Mouse (Mus musculus) natural killer cell, adult 2 months (primary cell): ENCODE data around the gene Kctd14.
A peak's percentile ranks its signal among the peaks of the same experiment; 100 is the strongest.
"Not testable (repeated sequence)": the region's sequence is repeated elsewhere in the genome, so short reads cannot be mapped to it uniquely, and the experiment has no call there.

ENCODE experiments used
- DNase-seq, 2 experiments: peaks; one replicate each; pipeline ENCODE4 v3.0.0; 2022; ENCODE audit warnings: low spot score in 2 of 2

The Kctd14 gene

GRCm38 (mm10) chr7:97451023-97451422, at the start of gene Kctd14:
Gene Kctd14 (plus strand): TSS chr7:97451323.
- not testable (repeated sequence) for DNase-seq

GRCm38 (mm10) chr7:97407145-97407544, 44.0 kb upstream of the Kctd14 start:
- no peak for DNase-seq

- DNase-seq, result no peak
Measured at GRCm38 (mm10) chr7:97411106-97411505, 40.0 kb upstream of the Kctd14 start.

GRCm38 (mm10) chr7:97411575-97411974, 39.5 kb upstream of the Kctd14 start:
- no peak for DNase-seq

GRCm38 (mm10) chr7:97413981-97414380, 37.1 kb upstream of the Kctd14 start:
- no peak for DNase-seq

- no peak for DNase-seq
Measured at GRCm38 (mm10) chr7:97414426-97414825, 36.7 kb upstream of the Kctd14 start.

GRCm38 (mm10) chr7:97414915-97415687, 36.0 kb upstream of the Kctd14 start:
- DNase-seq, result no peak

GRCm38 (mm10) chr7:97416473-97416872, 34.6 kb upstream of the Kctd14 start:
- DNase-seq, result no peak

GRCm38 (mm10) chr7:97416906-97417777, 34.0 kb upstream of the Kctd14 start, which contains the start of gene Thrsp:
Gene Thrsp (minus strand): TSS chr7:97417730.
- no peak for DNase-seq

- DNase-seq, result no peak
Measured at GRCm38 (mm10) chr7:97418717-97419116, 32.4 kb upstream of the Kctd14 start.

- DNase-seq, result no peak
Measured at GRCm38 (mm10) chr7:97419163-97419562, 32.0 kb upstream of the Kctd14 start.

GRCm38 (mm10) chr7:97420406-97420805, 30.7 kb upstream of the Kctd14 start:
- no peak for DNase-seq

GRCm38 (mm10) chr7:97420958-97421651, 30.0 kb upstream of the Kctd14 start:
- no peak for DNase-seq

- DNase-seq, result no peak
Measured at GRCm38 (mm10) chr7:97423754-97424153, 27.4 kb upstream of the Kctd14 start.

GRCm38 (mm10) chr7:97424621-97425245, 26.4 kb upstream of the Kctd14 start:
- DNase-seq, result peak; percentile 67 to 82

- no peak for DNase-seq
Measured at GRCm38 (mm10) chr7:97426566-97426965, 24.6 kb upstream of the Kctd14 start.

GRCm38 (mm10) chr7:97427296-97427695, 23.8 kb upstream of the Kctd14 start:
- DNase-seq, result no peak

- DNase-seq, result no peak
Measured at GRCm38 (mm10) chr7:97427778-97428420, 23.2 kb upstream of the Kctd14 start.

GRCm38 (mm10) chr7:97429705-97430104, 21.4 kb upstream of the Kctd14 start:
- peak in 1 of 2 experiments; percentile 57 for DNase-seq

GRCm38 (mm10) chr7:97433517-97433916, 17.6 kb upstream of the Kctd14 start:
- not testable (repeated sequence) for DNase-seq

- DNase-seq, result no peak
Measured at GRCm38 (mm10) chr7:97434517-97434916, 16.6 kb upstream of the Kctd14 start.
